Mouse (Mus musculus): Measurements from ENCODE around the gene Pzp. TPM values are rescaled to one million over a fixed set of nuclear protein-coding genes. Genes with fewer than 3 reads are reported as not detected.

Gene Pzp
- total RNA-seq, 4 experiments from 2014 or later, result 0.14 to 1.8 (median 0.73) TPM; not detected in 1

- no peak for DNase-seq
Observed at GRCm38 (mm10) chr6:128436356-128437005, 90.0 kb downstream of the Pzp start.

- DNase-seq, result peak; percentile 88
Observed at GRCm38 (mm10) chr6:128435474-128435873, 91.0 kb downstream of the Pzp start.

Other genes starting within 250 kb of the Pzp start
- gene Tead4, start 225.9 kb downstream of the Pzp start, total RNA-seq (2022), result 1 to 10 TPM; 1.3 to 4.1 (median 2.6) TPM
- gene Tulp3, start 170.9 kb downstream of the Pzp start, total RNA-seq (2022), result 10 to 100 TPM; 36.4 to 54.3 (median 42.7) TPM
- 10 to 100 TPM; 16.5 to 21.4 (median 16.9) TPM for gene Rhno1, start 163.8 kb downstream of the Pzp start, total RNA-seq (2022)
- 1 to 10 TPM; 1.7 to 4.1 (median 3.3) TPM for gene Foxm1, start 163.8 kb downstream of the Pzp start, total RNA-seq (2022)
- not detected for gene Tex52, start 151.3 kb downstream of the Pzp start, total RNA-seq (2022)
- not detected for gene Gm44596, start 151.2 kb downstream of the Pzp start, total RNA-seq (2022)
- 1 to 10 TPM; 2.5 to 3.0 (median 2.8) TPM for gene Nrip2, start 127.4 kb downstream of the Pzp start, total RNA-seq (2022)
- gene Itfg2, start 101.8 kb downstream of the Pzp start, total RNA-seq (2022), result 10 to 100 TPM; 27.1 to 38.6 (median 34.9) TPM
- gene Fkbp4, start 88.0 kb downstream of the Pzp start, total RNA-seq (2022), result 100 to 1,000 TPM; 186 to 394 (median 267) TPM
- not detected for gene A2ml1, start 54.9 kb upstream of the Pzp start, total RNA-seq (2022)
- gene Klrb1a, start 96.8 kb upstream of the Pzp start, total RNA-seq (2022), result not detected
- gene Clec2h, start 135.7 kb upstream of the Pzp start, total RNA-seq (2022), result 1 to 10 TPM in 3 of 4 experiments, under 1 TPM in 1; 0.67 to 3.1 (median 2.1) TPM
- gene Klrb1, start 196.3 kb upstream of the Pzp start, total RNA-seq (2022), result not detected